Mouse (Mus musculus): ENCODE results near the gene Mtcl1.

Gene Mtcl1

GRCm38 (mm10) chr17:66407833-66408232 is 41.7 kb downstream of the Mtcl1 start:
- DNase-seq, result peak; percentile 61 to 66

DNA sequence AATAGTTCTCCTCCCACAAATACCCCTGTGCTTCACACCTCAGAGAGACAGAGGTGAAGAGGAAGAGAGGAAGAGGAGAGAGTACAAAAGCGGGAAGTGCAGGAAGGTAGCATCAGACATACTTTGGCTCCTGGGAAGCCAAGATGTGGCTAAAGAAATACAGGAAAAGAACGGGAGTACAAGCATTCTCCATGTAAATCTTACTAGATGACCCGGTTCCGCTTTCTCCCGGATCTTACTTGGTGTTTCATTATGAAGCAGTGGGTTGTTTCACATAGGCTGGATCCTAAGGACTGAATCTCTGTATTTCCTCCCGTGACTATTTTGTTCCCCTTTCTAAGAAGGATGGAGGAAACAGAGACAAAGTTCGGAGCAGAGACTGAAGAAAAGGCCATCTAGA is 43.9 kb downstream of the Mtcl1 start:
- no peak for DNase-seq

DNA sequence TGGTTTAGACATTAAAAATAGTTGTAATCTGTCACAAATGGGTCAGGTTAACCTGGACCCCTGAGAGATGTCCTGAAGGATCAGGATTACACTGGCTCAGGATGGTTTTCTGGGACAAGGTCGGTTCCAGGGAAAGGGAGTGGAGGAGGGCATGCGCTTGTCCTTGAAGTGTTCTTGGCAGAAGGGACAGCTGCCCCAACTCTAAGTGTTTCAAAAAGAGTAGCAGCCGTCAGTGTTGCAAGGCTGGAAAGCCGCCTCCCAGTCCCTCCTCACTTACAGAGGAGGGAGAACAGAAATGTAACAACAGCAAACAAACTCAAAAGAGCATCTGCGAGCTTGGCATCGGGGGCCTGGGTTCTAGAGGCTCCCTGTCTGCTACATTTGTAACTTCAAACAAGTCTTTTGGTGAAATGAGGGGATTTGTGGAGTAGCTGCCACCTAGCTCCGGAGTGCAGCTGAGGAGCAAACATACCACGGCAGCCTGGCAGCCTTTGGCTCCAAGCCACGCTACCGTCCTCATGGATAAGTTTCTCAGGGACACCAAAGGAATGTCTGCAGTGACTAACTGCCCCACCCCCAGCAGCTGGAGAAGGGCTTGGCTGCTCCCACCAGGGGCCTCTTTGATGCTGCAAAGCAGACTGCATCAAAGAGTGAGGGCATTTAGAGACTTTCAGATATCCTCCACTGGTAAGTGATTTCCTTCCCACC is 44.5 kb downstream of the Mtcl1 start:
- peak; percentile 66 to 71 for DNase-seq

DNA sequence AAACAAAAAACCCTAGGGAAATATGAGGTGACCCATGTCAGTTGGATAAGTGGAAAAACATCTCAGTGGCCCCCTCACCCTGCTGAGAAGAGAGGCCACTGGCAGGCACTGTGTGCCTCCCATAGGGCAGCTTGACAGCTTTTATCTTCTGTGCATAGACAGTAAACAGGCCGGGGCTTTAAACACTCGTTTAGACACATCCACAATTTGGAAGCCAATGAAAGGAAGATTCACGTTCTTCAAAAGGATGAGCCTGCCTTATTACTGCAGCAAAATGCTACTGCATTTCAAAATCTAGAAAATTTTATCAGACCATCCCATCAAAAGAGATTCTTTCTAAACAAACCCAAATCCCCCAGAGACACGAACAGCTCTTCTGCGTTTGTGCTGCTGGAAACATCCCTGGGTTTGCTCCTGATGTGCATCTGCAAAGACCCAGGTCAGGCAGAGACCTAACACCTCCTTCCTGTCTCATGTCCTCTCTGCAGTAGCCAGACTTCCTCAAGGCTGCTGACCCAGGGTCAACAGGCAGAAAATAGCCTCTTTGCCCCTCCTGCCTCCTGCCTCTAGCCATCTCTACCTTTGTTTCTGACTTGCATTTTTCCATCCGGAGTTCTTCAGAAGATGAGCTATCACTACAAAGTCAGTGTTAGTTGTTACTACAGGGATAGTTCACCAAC is 46.6 kb downstream of the Mtcl1 start:
- DNase-seq, result no peak

DNA sequence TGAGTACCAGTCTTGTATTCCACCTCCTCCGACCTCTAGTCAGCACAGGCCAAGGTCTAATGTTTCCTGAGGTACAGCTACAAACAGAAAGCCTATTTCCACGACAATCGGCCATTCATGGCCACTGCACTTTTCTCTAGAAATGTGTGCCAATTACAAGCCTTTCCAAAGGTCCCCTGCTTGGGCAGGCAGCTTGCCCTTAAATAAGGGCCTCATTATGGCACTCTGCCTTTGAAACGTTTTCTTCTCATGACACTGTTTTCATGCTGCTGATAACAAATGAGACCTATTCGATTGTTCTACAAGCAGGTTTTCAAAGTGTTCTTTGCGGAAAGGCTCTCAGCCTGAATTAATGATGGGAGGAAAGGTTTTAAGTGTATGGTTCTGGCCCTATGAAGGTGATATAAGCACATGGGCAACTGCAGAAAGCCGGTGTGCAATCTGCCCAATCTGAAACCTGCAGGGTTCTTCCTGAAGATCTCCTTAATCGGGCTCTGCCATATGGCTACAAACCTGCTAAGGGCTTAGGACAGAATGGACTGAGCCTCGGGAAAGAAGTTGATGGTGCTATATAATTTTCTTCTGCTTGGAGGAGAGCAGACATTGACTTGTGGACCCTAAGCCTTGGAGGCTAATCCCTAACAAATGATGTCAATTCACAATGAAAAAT is 47.8 kb downstream of the Mtcl1 start:
- DNase-seq, result peak; percentile 77 to 82

DNA sequence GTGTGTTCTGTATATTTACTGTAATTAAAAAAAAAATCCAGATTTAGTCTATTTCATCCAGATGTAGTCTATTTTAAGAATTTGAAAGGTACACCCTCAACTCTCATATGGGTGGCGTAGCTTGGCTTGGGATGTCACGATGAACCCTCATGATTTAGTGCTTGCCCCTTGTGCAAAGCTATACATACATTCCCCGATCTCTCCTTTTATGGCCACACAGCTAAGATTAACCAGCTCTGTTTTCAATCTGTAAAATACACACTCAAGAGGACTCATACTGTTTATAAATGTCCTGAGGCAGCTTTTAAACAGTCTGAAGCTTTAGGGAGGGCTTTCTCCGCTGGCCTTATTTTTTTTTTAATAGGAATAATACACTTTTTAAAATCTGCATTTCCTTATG is 49.8 kb downstream of the Mtcl1 start:
- DNase-seq, result no peak

GRCm38 (mm10) chr17:66394571-66394970 is 55.0 kb downstream of the Mtcl1 start:
- no peak for DNase-seq

GRCm38 (mm10) chr17:66388307-66388706 is 61.2 kb downstream of the Mtcl1 start:
- no peak for DNase-seq

GRCm38 (mm10) chr17:66381338-66381737 is 68.2 kb downstream of the Mtcl1 start:
- DNase-seq, result no peak

- peak; percentile 80 to 81 for DNase-seq
These were observed 69.4 kb downstream of the Mtcl1 start for GRCm38 (mm10) chr17:66379900-66380857.

- no peak for DNase-seq
These were observed 70.2 kb downstream of the Mtcl1 start for GRCm38 (mm10) chr17:66379308-66379707.

- DNase-seq, result no peak
These were observed 71.4 kb downstream of the Mtcl1 start for GRCm38 (mm10) chr17:66378127-66378526.

- peak; percentile 83 to 85 for DNase-seq
These were observed 74.8 kb downstream of the Mtcl1 start for GRCm38 (mm10) chr17:66374633-66375272.

DNA sequence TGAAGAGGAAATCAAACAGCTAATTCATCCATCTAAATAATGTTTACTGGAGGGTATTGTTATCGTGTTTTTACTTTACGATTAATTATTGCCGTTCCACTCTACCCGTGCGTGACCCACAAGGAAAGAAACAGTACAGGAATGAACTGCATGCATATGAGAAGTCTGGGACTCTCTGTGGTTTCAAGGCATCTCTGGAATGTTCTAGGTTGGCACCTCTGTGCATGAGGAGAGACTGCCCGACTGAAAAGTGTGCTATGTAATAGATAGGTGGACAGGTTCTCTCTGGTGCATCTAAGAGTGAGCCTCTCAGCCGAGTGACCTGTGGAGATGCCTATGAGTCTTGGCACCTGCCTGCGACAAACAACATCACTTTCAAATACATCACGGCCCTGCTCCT is 78.7 kb downstream of the Mtcl1 start:
- DNase-seq, result no peak

DNA sequence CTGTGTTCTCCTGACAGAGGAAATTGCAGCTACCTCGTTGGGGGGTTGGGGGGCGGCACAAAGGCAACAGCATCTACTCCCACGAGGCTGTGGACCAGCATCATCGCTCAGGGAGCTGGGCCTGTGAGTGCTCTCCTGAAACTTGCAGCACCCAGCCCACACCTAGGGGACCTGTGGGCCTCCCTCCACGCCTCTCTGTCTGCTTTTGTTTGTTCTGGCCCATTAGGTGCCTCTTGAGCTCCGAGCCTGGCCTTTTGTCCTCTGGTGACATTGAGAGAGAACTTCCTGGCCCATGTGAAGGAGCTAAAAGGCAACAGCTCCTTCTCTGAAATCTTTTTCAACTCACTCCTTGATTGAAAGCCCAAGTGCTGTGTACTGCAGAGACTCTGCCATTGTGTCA is 79.8 kb downstream of the Mtcl1 start:
- no peak for DNase-seq

DNA sequence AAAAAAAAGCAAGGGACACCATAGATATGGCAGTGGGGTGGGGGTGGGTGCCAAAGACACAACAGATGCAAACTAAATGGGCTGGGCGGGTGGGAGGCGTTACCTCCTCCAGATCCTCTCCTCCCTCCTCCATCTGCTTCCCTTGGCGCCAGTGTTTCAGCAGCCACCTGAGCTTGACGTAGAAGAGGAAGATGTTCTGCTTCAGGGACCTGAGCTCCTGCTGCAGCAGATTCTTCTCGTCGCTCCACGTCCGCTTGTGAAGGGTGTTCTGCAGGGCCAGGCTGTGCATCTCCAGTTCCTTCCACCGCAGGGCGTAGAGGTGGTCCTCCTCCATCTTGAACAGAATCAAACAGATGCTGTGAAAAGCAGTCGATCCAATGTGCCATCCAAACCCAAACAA is 81.4 kb downstream of the Mtcl1 start:
- DNase-seq, result peak; percentile 55 to 68

DNA sequence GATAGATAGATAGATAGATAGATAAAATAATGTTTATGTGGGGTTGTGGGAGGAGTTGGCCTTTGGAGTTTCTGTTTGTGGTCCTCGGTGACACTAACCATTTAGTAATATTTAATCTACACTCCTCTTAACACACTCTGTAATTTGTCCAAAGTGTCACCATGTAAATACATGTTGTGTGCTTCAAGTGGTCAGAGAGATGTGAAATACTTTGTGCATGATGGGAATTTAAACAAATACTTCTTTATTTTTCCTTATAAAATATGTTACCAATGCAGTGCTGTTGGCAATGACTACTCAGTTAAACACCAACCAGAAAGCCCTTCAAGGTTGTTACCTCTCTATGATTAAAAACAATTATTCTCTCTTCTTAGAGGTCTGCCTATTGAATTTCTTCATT is 83.9 kb downstream of the Mtcl1 start:
- no peak for DNase-seq

- DNase-seq, result no peak
These were observed 84.3 kb downstream of the Mtcl1 start for GRCm38 (mm10) chr17:66365293-66365642.

DNA sequence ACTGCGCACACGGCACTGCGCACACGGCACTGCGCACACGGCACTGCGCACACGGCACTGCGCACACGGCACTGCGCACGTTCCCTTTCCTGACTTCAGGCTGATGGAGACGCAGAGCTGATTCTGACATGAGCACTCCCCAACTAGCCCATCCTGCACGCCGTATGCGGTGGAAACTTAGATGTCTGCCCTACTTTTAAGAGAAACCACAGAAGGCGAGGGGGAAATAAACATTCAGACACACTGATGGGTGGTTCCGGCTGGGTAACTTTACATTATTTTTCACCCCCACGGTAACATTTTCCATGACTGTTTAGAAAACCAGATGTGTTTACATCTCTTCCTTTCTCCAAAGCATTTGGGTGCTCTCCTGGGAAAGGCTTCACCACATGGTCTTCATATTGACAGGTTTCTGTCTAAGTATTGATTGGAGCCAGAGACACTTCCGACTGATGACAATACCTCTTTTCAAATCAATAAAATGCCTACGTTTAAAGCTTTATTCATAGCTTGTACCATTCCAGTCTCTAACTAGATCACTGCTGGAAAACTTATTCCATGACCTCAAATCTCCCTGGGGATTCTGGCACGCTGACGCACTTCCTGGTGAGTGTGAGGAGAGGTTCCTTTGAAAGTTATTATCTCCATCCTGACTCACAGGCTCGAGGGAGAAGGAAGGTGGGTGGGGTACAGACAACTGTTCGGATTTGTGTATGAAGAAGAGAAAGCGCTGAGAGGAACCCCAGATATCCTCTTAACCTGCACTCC is 84.8 kb downstream of the Mtcl1 start:
- no peak for DNase-seq

- no peak for DNase-seq
These were observed 85.6 kb downstream of the Mtcl1 start for GRCm38 (mm10) chr17:66363852-66364524.
